Mouse (Mus musculus) c-Kit-positive CD71-negative TER-119-negative erythroid progenitor cells, embryonic 14.5 days (primary cell): ENCODE data around the gene Olfr177.

Source experiments
- DNase-seq: peaks from one replicate; pipeline ENCODE4 v3.0.0-alpha.2; 2013; ENCODE audit warnings: low read depth

Olfr177 gene

GRCm38 (mm10) chr16:58874668-58875067 lies at the start of gene Olfr177:
Gene Olfr177 (minus strand): TSS chr16:58874768.
- no peak for DNase-seq

GRCm38 (mm10) chr16:58891963-58892362 lies 17.4 kb upstream of the Olfr177 start, which contains the start of gene Olfr178:
Gene Olfr178 (minus strand): TSS chr16:58892063.
- DNase-seq = no peak

GRCm38 (mm10) chr16:58884416-58884815 lies 9.8 kb upstream of the Olfr177 start:
- no peak for DNase-seq

GRCm38 (mm10) chr16:58861479-58861878 lies 13.1 kb downstream of the Olfr177 start:
- DNase-seq = no peak

- DNase-seq = no peak
Measured at GRCm38 (mm10) chr16:58860032-58860737, 14.4 kb downstream of the Olfr177 start.

GRCm38 (mm10) chr16:58826732-58827319 lies 47.7 kb downstream of the Olfr177 start, which contains the start of gene Olfr175-ps1:
Gene Olfr175-ps1 (minus strand): TSS chr16:58826782.
- DNase-seq = no peak
